Mouse (Mus musculus): ENCODE measurements at regions not wholly inside any gene's neighbourhood (a gene's known extent, or its start where the extent isn't known, plus 50 kb on each side); places are given as distances from the start of the nearest gene placed in this dataset.
"Not testable (repeated sequence)": the region's sequence is repeated elsewhere in the genome, so short reads cannot be mapped to it uniquely, and the experiment has no call there.

DNA sequence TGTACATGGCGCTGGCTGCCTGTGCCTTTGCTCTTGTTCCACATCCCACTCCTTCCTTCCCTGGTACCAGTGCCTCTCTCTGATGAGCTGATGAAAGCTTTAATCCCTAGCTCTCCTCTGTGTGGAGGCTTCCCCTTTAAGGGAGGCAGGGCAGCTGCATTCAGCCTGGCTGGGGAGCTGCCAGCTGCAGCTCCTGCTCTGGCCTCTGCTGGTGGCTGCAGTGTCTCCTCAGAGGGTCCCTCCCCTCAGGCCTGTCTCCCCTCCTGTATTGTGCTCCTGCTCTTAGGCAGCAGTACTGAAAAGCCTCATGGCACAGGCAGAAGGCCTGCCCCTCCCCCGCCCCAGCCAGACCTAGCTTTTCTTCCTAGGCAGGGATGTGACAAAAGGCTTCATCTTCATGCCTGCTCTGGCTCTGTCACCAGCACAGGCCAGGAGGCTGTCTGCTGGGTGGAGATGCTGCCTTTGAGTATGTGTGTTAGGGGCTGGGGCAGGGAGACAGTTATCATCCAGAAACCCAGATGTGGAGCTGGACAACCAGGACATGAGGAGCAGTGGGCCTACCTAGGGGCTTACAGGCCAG is 97.7 kb upstream of the Zcchc13 start:
- DNase-seq (ENCODE audit: inconsistent ontology term), result not testable (repeated sequence)

DNA sequence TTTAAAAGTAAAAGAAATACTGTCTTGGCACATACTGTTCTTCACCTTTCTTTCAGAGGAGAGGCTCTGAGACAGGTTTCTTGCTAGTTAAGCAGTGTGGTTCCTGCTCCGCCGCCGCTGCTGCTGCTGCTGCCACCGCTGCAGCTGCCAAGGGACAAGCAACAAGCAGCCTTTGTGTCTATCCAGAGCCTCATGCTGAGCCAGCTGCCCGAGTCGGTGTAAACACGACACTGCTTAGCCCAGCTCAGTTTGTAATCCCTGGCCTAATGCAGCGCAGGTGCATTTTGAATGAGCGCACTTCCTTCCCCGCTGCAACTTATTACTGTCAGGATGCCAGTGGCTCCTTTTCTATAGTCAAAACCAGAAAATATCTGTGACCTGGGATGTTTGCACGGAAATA is 97.1 kb upstream of the Zcchc13 start:
- peak; percentile 61 for DNase-seq (ENCODE audit: inconsistent ontology term)

DNA sequence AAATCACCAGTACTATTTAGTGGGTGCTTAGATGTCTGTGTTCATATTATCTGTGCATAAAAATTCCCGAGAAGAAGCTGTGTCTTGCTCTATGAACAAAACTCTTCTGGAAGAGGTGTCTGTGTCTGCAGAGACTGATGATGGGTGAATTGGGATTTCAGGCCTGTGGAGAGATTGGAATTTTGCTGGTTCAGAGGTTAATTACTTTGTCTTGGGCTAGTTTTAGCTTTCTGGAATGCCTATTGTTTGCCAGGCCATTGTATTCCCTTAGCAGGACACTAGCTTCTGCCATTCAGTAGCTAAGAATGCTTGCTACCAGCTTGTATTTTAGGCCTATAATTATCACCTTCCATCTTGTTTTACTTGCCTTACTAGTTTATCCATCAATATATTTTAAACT is 96.6 kb upstream of the Zcchc13 start:
- peak; percentile 62 for DNase-seq (ENCODE audit: inconsistent ontology term)

DNA sequence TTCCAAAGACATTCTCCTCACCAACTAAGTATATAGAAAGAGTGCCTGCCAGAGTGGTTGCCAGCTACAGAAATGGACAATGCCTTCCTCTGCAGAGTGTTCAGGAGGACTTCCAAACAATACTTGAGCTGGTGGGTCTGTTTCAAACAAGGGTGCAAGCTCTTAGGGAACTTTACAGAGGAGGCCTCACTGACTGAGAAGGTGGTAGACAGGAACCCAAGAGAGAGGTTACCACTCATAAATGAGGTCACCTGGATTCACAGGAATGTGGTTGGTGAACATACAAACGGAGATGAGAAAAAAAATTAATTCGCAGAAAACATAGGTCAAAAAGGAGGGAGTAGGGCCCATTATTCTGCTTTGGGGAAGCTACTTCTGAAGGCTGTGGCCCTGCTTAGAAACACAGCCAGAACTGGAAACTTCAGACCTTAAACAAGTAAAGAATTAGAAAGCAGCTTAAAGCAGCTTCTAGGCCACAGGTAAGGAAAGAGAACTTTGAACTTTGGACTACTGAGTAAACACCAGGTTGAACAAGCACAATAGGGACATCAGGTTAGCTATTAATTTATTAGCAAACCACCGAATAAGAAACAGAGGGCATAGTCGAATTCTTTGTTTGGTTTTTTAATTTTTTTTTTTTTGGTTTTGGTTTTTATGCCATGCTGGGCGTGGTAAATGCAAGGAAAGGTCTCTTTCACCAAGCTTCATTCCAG is 83.7 kb upstream of the Zcchc13 start:
- DNase-seq (ENCODE audit: inconsistent ontology term), result no peak

DNA sequence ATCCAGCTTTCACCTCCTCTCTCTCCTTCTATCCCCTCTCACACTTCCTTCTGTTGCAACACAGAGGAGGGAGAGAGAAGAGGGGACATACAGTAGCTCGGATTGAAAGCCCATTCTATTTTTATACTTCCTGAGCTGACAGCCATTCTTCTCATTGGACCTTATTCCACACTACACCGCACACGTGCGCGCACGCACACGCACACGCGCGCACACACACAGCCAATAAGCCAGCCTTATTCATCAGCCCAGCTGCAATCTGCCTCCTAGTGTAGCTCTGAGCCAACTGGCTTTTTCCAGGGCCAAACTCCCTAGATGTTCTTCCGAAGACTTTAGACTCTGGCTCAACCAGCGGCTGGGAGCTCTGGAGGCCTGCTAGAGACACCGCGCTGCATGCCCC is 79.1 kb upstream of the Zcchc13 start:
- no peak for DNase-seq (ENCODE audit: inconsistent ontology term)

DNA sequence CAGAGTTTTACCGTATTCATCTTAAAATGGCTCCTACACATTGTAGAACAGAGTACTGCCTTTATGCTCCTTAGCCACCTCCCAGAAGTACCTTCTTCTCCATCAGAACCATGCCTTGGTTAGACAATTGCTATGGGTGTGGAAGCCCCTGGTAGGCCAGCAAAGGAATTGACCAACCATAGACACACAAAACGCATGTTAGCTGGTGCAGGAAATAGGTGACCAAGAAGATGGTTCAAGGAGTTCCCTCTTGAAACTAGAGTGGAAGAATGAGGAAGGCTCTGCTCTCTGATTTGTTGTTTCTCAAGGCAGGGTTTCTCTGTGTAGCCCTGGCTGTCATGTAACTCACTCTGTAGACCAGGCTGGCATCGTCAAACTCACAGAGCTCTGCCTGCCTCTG is 77.2 kb upstream of the Zcchc13 start:
- no peak for DNase-seq (ENCODE audit: inconsistent ontology term)

DNA sequence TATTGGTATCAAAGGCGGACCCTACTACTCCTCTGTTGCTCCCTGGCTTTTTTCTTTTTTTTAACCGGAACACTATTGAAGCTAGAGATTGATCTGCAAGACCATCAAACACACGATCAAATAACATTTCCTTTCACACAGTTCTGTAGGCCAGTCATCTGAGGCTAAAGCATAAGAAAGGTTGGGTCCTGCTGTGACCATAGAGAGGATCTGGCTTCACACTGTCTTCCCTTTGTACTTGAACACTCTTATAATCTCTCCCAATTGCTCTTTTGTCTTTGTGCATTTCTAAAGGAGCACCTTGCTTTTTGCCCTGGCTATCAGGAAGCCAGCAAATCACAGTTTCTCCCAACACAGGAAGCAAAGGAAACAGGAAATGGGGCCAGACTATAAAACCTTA is 76.8 kb upstream of the Zcchc13 start:
- DNase-seq (ENCODE audit: inconsistent ontology term), result no peak

DNA sequence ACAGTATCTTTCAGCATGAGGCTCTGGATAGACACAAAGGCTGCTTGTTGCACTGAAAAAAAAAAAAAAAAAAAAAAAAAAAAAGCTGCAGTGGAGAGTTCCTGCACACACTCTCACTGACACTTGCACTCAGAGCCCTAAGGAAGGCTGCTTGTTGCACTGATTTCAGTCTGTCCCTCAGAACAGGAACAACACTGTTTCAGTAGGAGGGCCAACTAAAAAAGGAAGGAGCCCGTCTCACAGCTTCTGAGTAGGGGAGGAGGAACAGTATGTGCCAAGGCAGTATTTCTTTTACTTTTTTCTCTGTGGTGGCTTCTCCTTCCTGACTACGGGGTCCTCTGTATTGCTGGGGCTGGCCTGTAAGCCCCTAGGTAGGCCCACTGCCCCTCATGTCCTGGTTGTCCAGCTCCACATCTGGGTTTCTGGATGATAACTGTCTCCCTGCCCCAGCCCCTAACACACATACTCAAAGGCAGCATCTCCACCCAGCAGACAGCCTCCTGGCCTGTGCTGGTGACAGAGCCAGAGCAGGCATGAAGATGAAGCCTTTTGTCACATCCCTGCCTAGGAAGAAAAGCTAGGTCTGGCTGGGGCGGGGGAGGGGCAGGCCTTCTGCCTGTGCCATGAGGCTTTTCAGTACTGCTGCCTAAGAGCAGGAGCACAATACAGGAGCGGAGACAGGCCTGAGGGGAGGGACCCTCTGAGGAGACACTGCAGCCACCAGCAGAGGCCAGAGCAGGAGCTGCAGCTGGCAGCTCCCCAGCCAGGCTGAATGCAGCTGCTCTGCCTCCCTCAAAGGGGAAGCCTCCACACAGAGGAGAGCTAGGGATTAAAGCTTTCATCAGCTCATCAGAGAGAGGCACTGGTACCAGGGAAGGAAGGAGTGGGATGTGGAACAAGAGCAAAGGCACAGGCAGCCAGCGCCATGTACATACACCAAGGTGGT is 75.1 kb upstream of the Zcchc13 start:
- not testable (repeated sequence) for DNase-seq (ENCODE audit: inconsistent ontology term)

DNA sequence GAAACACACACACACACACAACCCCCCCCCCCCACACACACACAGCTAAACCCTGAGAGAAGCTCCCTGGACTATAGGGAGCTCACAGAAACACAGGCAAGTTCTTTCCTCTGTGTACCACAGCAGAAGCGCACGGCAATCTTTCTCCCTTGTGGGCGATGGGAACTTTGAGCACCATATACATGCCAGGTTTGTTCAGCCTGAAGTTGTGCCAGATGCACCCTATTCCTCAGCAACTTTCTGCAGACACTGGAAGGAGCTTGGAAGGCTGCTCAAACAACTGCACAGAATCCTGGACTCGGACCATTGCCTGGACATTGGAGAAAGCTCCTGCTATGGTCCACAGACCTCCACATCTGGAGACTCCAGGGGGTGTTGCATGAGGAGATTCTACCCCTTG is 74.3 kb upstream of the Zcchc13 start:
- DNase-seq (ENCODE audit: inconsistent ontology term), result no peak

DNA sequence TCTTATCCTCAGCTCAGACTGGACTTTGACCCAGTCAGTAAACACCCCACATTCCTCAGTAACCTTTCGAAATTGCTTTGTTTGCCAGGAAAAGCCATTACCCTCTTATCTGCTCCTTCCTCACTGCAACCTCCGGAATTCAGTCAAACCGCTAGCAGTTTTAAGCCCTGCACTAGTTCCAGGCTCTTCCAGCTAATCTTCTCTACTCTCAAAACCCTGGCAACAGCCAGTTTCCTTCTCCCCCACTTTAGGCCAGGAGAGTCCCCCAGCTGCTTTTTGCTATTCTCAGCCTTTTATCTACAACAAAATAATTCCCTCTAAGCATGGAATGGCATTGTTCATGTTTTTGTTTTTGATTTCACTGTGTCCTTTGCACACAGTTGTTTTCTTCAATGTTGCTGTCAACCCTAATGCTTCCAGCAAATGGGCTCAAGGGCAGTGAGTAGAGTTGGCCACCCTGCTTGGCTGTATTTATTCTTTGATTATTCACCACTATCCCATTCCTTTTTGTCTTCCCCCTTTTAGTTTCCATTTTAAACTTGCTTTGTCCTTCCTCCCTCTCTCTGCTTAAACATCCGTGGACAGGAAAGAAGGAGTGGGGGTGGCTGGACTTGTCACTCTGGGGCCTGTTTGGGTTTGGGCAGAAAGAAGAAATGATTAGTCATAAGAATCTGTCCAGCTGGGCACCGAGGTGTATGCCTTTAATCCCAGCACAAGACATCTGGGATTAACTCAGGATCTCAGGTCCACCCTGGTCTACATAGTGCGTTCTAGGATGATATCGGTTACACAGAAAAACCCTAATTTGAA is 73.5 kb upstream of the Zcchc13 start:
- DNase-seq (ENCODE audit: inconsistent ontology term), result no peak

DNA sequence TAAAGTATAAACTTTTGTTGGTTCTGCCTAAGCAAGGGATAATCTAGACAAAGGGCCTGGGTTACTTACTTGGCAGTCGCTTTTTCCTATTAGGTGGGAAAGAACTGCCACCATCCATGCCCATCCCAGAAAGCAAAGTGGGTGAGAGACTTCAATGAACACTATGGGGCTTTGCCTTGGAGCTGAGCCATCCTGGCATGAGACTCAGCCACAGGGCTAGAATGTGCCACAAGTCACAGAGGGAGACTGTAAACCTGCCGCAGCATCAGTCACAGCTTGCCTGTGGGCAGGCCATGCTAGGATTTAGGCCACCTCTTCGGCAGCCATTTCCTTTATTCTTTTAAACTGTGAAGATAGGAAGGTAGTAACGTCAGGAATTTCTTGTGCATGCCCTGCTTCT is 72.9 kb upstream of the Zcchc13 start:
- DNase-seq (ENCODE audit: inconsistent ontology term), result no peak

DNA sequence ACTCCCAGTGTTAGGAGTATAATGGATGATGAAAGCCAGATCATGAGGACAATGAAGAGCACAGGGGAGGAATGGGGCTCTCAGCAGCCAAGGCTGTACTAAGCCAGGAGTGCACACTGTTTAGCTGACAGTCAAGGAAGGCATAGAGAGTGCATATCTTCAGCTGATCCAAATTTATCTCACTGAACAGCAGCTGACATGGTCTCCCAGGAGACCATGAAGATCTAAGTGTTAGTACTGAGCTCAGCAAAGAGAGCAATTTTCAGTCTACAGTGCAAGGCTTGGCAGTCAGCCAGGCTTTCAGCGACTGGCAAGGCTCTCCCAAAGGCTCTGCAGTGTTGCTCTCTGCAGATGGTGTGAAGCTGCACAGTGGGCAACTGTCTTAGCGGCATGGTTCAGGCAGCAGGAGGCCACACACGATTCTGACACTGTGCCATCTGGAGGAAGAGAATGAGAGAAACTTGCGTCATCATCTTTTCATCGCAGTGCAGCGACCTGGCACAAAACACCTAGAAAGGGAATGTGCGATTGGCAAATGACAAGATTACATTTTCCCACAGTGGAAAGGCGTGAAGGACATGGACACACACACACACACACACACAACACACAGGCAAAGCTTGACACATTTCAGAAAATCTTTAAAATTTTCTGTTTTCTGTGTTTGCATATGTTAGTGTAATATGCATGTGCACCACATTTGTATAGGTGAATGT is 66.7 kb upstream of the Zcchc13 start:
- DNase-seq (ENCODE audit: inconsistent ontology term), result peak; percentile 78

DNA sequence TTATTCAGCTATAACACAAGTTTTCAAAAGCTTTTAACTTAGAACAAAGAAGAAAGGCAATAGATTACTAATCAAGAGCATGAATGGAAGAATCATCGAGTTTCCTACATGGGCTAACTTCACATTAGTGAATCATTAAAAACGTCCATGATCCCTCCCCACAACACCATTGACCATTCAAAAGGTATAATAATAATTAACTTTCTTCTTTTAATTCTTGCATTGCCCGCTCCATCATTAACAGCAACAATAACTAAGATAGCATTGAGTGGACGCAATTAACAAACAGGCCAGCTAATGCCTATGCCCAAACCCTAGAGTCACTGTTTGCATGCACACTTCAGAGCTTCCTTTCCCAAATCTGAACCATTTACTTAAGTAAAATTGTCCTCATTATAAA is 57.0 kb upstream of the Zcchc13 start:
- DNase-seq (ENCODE audit: inconsistent ontology term), result no peak

DNA sequence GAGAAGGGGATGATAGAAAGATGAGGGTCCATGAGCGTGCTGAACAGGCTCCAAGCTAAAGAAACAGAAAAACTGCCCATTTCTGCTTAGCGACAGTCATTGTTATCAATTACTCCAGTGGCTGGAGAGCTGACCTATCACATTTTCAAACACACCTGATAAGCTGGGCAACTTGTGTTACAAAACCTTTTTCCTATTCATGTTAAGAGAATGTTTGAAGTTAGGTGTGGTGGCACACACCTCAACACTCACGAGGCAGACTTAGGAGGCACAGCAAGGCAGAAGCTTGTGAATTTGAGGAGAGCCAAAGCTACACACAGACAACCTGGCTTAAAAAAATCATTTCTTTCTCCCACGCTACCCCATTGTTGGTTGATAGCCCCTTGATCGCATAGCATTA is 50.9 kb upstream of the Zcchc13 start:
- DNase-seq (ENCODE audit: inconsistent ontology term), result no peak

All from Muller cell, postnatal 12 days (primary cell).